ENCODE assay signal across 10 mouse cellular contexts in the genomic region with DNA sequence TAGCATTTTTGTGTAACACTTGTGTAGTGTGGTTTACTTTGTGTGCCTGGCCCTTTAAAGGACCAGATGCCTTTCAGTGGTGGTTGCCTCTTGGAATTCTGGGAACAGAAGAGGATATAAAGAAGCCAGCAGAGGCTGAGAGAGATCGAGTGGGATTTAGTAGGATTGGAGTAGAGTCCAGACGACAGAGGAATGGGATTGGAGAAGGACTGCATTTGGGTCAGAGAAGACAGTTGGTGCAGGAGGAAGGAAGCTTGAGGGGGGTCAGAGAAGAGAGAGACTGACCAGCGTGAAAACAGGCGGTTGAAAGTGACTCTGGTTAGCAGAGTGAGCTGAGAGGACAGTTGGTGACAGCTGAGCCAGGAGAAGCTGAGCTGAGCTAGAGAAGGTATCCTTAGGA.
DNase-seq lines count a peak whose midpoint lies in the region; ATAC-seq lines count a peak whose summit lies in the region.
"Had no signal": no experiment of that assay in that cellular context is flagged by ENCODE, and none has a peak within 500 bp of the region (broad histone marks: within the 10 kb centered on the region; RNA-seq: fewer than 3 reads in every experiment).

No protein-coding gene starts in this region.

- no peak overlapping the region for H3K4me3 ChIP-seq in hindbrain, embryonic 13.5 days
- H3K4me3 ChIP-seq in hindbrain, embryonic 12.5 days, result no peak overlapping the region
- H3K4me3 ChIP-seq in heart, embryonic 16.5 days (ENCODE audit: low read length), result peak overlapping the region; percentile 25
- H3K4me3 ChIP-seq: neural tube, embryonic 12.5 days; stomach, embryonic 15.5 days had no signal

- WGBS in hindbrain, embryonic 13.5 days, result 37% methylated on average over 4 of the region's 4 CpGs
- 43% methylated on average over 4 of the region's 4 CpGs for WGBS in hindbrain, embryonic 12.5 days
- WGBS in heart, embryonic 16.5 days, result 29% methylated on average over 4 of the region's 4 CpGs

- H3K27ac ChIP-seq in hindbrain, embryonic 13.5 days, result no peak overlapping the region
- no peak overlapping the region for H3K27ac ChIP-seq in hindbrain, embryonic 12.5 days
- H3K27ac ChIP-seq in heart, embryonic 16.5 days (ENCODE audit: low read length), result 0 out of 2 replicates have a peak overlapping the region, but pooled peaks have one; percentile 19
- H3K27ac ChIP-seq: neural tube, embryonic 12.5 days had no signal

- H3K9ac ChIP-seq in hindbrain, embryonic 13.5 days, result no peak overlapping the region
- H3K9ac ChIP-seq in hindbrain, embryonic 12.5 days, result no peak overlapping the region
- H3K9ac ChIP-seq in heart, embryonic 16.5 days (ENCODE audit: low read length), result peak overlapping the region; percentile 45
- H3K9ac ChIP-seq: neural tube, embryonic 12.5 days; stomach, embryonic 15.5 days had no signal

- ATAC-seq in hindbrain, embryonic 13.5 days (ENCODE audit: low FRiP score), result no peak
- no peak for ATAC-seq in hindbrain, embryonic 12.5 days (ENCODE audit: low FRiP score)
- ATAC-seq in heart, embryonic 16.5 days (replicated peaks; ENCODE audit: extremely low read depth, insufficient read depth, low FRiP score), result no peak
- peak; percentile 23 for ATAC-seq in megakaryocyte, adult 5-6 weeks (ENCODE audit: poor library complexity, severe bottlenecking)

- DNase-seq in cerebellum, postnatal 25 days, result peak; percentile 38 to 39
- no peak for DNase-seq in MN1 (ENCODE audit: low spot score)
- no peak for DNase-seq in gastrocnemius, postnatal 36 days
- no peak for DNase-seq in layer of hippocampus, adult 9-11 months

- H3K27me3 ChIP-seq in hindbrain, embryonic 13.5 days, result no peaks in the 10 kb centered on the region
- no peaks in the 10 kb centered on the region for H3K27me3 ChIP-seq in hindbrain, embryonic 12.5 days
- no peaks in the 10 kb centered on the region for H3K27me3 ChIP-seq in heart, embryonic 16.5 days (ENCODE audit: control insufficient read depth, insufficient read depth, low read length)
- H3K27me3 ChIP-seq: neural tube, embryonic 12.5 days; stomach, embryonic 15.5 days had no signal

- H3K4me1 ChIP-seq in hindbrain, embryonic 13.5 days (replicated peaks), result peaks cover 60% of the 10 kb centered on the region
- peaks cover 51% of the 10 kb centered on the region for H3K4me1 ChIP-seq in hindbrain, embryonic 12.5 days
- peaks cover 41% of the 10 kb centered on the region for H3K4me1 ChIP-seq in heart, embryonic 16.5 days (ENCODE audit: control insufficient read depth, insufficient read depth, low read length)

- H3K36me3 ChIP-seq in hindbrain, embryonic 13.5 days, result no peaks in the 10 kb centered on the region
- no peaks in the 10 kb centered on the region for H3K36me3 ChIP-seq in hindbrain, embryonic 12.5 days
- no peaks in the 10 kb centered on the region for H3K36me3 ChIP-seq in heart, embryonic 16.5 days (ENCODE audit: control insufficient read depth, insufficient read depth)
- H3K36me3 ChIP-seq: neural tube, embryonic 12.5 days; stomach, embryonic 15.5 days had no signal

- intact Hi-C loops in gastrocnemius, postnatal 36 days (cut with DNase I), result no loop called here

- peak overlapping the region; percentile 15; the same call in 1 of the 2 replicates for H3K4me2 ChIP-seq in hindbrain, embryonic 13.5 days
- no peak overlapping the region for H3K4me2 ChIP-seq in hindbrain, embryonic 12.5 days (replicated peaks)
- H3K4me2 ChIP-seq in heart, embryonic 16.5 days (ENCODE audit: low read depth, low read length), result peak overlapping the region; percentile 55
- H3K4me2 ChIP-seq: neural tube, embryonic 12.5 days; stomach, embryonic 15.5 days had no signal

- H3K9me3 ChIP-seq in hindbrain, embryonic 13.5 days, result no peaks in the 10 kb centered on the region
- H3K9me3 ChIP-seq in hindbrain, embryonic 12.5 days (replicated peaks), result no peaks in the 10 kb centered on the region
- no peaks in the 10 kb centered on the region for H3K9me3 ChIP-seq in heart, embryonic 16.5 days (replicated peaks; ENCODE audit: control insufficient read depth, low read length)
- H3K9me3 ChIP-seq: neural tube, embryonic 12.5 days; stomach, embryonic 15.5 days had no signal

Comparison
In these comparisons a context has a peak if more than half of its experiments do, and no peak if none do; other contexts are left out.
1. DNase-seq: peak in cerebellum, postnatal 25 days (2 of 2); none in MN1 (single experiment), gastrocnemius, postnatal 36 days (0 of 2) and layer of hippocampus, adult 9-11 months (single experiment).